Mouse (Mus musculus): Measurements from ENCODE around the gene Aldoc. TPM values are rescaled to one million over a fixed set of nuclear protein-coding genes. Genes with fewer than 3 reads are reported as not detected.

Aldoc gene
- polyA plus RNA-seq, 1 experiment: 2,621 TPM

DNA sequence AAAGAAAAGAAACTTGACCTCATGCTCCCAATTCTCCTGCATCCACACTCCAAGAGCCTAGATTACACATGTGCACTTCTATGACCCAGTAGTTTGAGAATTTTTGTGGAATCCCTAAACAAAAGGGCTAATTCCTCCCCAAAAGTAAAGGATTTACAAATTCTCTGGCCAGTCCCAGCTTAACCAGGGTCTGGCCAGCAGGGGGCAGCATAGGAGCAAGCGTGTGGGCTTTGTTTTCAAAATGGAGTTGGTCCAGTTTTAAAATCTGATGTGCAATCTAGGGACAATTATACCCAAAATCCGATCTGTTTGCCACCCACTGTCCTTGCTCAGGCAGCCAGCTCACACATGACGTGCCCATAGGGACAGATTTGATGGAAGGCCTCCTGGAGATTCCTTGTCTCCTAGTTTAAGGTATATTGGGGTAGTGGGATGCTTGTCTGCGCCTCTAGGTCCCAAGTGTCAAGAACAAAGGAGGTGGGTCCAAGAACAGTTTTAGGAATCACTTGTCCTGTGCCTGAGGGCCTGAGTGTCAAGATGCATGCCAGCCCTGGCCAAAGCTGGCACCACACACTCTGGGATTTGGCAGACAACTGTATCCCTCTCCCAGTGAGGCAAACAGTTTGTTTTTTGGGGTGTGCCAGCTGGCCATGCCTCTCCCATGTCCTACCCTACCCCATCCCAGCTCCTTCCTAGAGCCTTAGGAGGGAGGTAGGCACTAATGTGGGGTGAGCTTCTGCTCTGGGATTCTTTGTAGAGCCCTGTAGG, 32.9 kb downstream of the Aldoc start:
- H3K27ac ChIP-seq (ENCODE audit: insufficient read depth, low read length): no peak overlapping the region
- 14% methylated on average over 4 of the region's 4 CpGs for WGBS
- H3K4me3 ChIP-seq (replicated peaks; ENCODE audit: insufficient read depth, low read depth, low read length): no peak overlapping the region
- peaks cover 7% of the 10 kb centered on the region; the same call in 1 of the 2 replicates for H3K4me1 ChIP-seq (ENCODE audit: control insufficient read depth, insufficient read depth, low read length)
- TF ChIP-seq POLR2A (IDR thresholded peaks at IDR 0.05; ENCODE audit: borderline replicate concordance, insufficient read depth, low read length) (no peak), CTCF (IDR thresholded peaks at IDR 0.05; ENCODE audit: borderline replicate concordance, insufficient read depth, low read depth, low read length) (peak; percentile 71)
- peak; percentile 64 to 71 for DNase-seq
- no peaks in the 10 kb centered on the region for H3K27me3 ChIP-seq (ENCODE audit: control insufficient read depth, insufficient read depth, low read length)

DNA sequence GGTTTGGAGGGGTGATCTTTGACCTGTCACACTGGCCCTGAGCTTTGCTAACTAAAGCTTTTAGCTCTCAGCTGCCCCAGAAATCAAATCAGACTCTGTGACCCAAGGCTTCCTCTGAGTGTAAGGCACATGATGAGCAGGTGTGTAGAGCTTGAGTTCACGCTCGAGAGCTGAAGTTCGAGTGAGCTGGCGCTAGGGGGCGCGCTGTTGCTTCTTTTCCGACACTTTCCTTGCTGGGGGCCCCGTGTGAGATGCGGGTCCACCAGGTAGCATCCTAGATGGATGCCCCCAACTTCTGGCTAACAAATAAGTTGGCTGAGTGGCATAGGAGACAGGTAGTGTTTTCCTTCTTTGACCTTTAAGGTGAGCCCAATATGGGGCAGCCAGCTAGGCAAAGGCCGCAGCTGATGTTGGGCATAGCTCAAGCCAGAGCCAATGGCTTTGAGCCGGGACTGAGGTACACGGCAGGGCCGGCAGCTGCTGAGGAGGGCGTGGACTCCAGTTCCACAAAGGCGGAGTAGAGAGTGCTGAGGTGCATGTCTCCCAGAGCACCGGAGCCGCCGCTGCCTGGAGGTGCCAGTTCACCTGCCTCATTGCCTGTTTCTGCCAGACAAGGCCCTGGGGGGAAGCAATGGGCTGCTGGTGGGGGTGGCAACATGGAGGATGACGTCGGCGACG, 35.7 kb downstream of the Aldoc start:
- H3K4me3 ChIP-seq (replicated peaks; ENCODE audit: insufficient read depth, low read depth, low read length): no peak overlapping the region
- 20% methylated on average over 22 of the region's 22 CpGs for WGBS
- DNase-seq: peak in 1 of 2 experiments; percentile 29
- H3K4me1 ChIP-seq (ENCODE audit: control insufficient read depth, insufficient read depth, low read length): peaks cover 7% of the 10 kb centered on the region; the same call in 1 of the 2 replicates
- H3K27ac ChIP-seq (ENCODE audit: insufficient read depth, low read length): no peak overlapping the region
- TF ChIP-seq POLR2A (IDR thresholded peaks at IDR 0.05; ENCODE audit: borderline replicate concordance, insufficient read depth, low read length): no peak
- TF ChIP-seq CTCF (IDR thresholded peaks at IDR 0.05; ENCODE audit: borderline replicate concordance, insufficient read depth, low read depth, low read length): peak; percentile 50
- H3K27me3 ChIP-seq (ENCODE audit: control insufficient read depth, insufficient read depth, low read length): no peaks in the 10 kb centered on the region

DNA sequence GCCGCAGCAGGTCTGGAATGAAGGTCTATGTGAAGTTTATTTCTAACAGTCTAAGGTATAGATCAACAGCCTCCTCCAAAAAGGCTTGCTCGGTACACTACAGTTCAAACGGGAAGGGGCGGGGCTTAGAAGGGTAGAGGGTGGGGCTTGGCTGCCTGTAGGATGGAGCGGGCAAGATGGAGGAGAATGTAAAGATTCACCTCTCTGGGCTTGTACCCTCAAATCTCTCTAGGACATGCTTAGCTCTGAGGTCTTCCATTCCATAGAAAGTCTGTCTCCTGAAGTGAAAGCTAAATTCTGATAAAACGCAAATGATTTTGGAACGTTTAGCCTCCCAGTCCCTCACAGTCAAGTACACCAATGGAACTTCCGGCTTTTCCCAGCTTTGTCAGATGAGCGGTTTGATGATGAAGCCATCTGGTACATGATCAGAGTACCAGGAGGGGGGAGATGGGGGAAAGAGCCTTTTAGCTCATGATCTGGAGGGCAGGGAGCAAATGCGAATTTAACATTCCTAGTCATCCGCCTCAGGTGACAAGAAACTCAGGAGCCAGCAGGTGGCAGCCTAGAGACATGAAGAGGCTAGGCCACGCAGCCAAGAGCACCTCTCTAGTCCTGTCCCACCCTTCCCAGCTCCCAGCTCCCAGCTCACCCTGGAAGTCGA, 37.5 kb downstream of the Aldoc start:
- TF ChIP-seq CTCF (IDR thresholded peaks at IDR 0.05; ENCODE audit: borderline replicate concordance, insufficient read depth, low read depth, low read length) (peak; percentile 83), POLR2A (IDR thresholded peaks at IDR 0.05; ENCODE audit: borderline replicate concordance, insufficient read depth, low read length) (no peak)
- H3K4me1 ChIP-seq (ENCODE audit: control insufficient read depth, insufficient read depth, low read length): peaks cover 7% of the 10 kb centered on the region; the same call in 1 of the 2 replicates
- peak overlapping the region; percentile 36 for H3K4me3 ChIP-seq (replicated peaks; ENCODE audit: insufficient read depth, low read depth, low read length)
- peak; percentile 63 to 72 for DNase-seq
- H3K27ac ChIP-seq (ENCODE audit: insufficient read depth, low read length): no peak overlapping the region
- no peaks in the 10 kb centered on the region for H3K27me3 ChIP-seq (ENCODE audit: control insufficient read depth, insufficient read depth, low read length)
- WGBS: 17% methylated on average over 13 of the region's 13 CpGs

DNA sequence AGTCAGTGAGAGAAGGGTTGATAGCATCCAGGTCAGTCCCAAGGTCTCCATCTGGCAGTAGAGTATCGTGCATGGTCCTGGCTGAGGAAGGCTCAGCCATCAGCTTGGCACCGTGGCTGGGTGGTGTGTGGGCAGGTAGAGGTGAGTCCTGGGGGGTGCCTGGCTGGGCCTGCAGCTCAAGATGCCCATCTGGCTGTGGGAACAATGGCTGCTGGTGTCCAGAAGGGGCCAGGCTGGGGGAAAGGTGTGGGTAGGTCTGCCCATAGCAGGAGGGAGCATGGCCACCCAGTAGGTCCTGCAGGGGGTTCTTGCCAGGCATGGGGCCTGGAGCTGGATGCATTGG, 38.0 kb downstream of the Aldoc start:
- H3K4me3 ChIP-seq (replicated peaks; ENCODE audit: insufficient read depth, low read depth, low read length): no peak overlapping the region
- DNase-seq: no peak
- 35% methylated on average over 2 of the region's 2 CpGs for WGBS
- H3K27ac ChIP-seq (ENCODE audit: insufficient read depth, low read length): no peak overlapping the region
- no peaks in the 10 kb centered on the region for H3K27me3 ChIP-seq (ENCODE audit: control insufficient read depth, insufficient read depth, low read length)
- TF ChIP-seq CTCF (IDR thresholded peaks at IDR 0.05; ENCODE audit: borderline replicate concordance, insufficient read depth, low read depth, low read length): no peak
- TF ChIP-seq POLR2A (IDR thresholded peaks at IDR 0.05; ENCODE audit: borderline replicate concordance, insufficient read depth, low read length): no peak
- H3K4me1 ChIP-seq (ENCODE audit: control insufficient read depth, insufficient read depth, low read length): peaks cover 5% of the 10 kb centered on the region; the same call in 1 of the 2 replicates

DNA sequence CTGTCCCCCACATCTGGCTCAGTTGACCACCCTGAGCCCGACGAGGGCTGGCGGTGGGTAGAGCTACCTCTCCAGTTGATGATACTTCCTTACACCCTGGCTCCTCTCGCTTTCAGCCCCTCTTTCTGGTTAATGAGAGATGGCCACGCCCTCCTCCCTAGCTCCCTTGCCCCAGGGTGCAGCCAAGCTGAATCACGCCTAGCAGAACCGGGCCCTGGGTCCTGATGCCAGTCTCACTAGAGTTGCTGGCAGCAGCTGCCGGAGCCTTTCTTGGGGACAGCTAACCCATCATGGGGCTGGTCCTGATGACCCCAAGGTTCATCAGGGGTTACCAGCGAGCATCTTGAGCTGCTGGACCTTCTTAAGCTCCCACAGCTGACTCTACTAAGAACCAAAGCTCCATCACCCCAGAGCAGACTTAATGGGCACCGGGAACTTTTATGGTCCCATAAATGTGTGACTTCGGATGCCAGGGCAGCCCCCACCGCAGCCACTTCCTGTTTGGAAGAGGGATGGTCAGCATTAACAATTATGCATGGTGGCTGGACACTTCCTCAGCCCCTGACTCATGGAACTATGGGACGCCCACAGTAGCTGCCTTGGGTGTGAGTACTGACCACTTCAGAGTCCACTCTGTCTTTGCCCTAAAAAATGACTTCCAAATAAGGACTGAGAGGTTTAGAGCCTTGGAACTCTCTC, 40.7 kb downstream of the Aldoc start:
- no peaks in the 10 kb centered on the region for H3K27me3 ChIP-seq (ENCODE audit: control insufficient read depth, insufficient read depth, low read length)
- H3K4me1 ChIP-seq (ENCODE audit: control insufficient read depth, insufficient read depth, low read length): no peaks in the 10 kb centered on the region
- TF ChIP-seq POLR2A (IDR thresholded peaks at IDR 0.05; ENCODE audit: borderline replicate concordance, insufficient read depth, low read length): no peak
- no peak for TF ChIP-seq CTCF (IDR thresholded peaks at IDR 0.05; ENCODE audit: borderline replicate concordance, insufficient read depth, low read depth, low read length)
- H3K27ac ChIP-seq (ENCODE audit: insufficient read depth, low read length): no peak overlapping the region
- no peak overlapping the region for H3K4me3 ChIP-seq (replicated peaks; ENCODE audit: insufficient read depth, low read depth, low read length)
- 85% methylated on average over 13 of the region's 13 CpGs for WGBS
- DNase-seq: no peak

DNA sequence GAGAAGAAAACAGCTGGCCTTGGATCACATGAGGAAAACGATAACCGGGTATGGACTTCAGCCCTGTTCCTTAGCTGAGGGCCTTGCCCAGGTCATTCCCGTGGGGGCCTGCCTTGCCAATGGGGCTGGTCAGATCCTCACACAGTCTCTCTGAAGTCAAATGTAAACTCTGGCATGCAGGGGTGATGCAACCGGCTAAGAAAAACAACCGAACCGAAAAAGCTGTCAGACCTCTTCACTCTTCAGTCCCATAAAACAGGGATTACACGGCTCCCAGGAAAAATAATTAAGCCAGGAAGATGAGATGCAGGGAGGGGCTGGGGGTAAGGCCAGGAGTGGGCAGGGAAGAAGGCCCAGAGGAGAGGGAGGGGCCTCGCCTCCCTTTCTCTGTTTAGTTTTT, 41.3 kb downstream of the Aldoc start:
- Histone ChIP-seq H3K27ac (ENCODE audit: insufficient read depth, low read length) (no peak overlapping the region), H3K27me3 (ENCODE audit: control insufficient read depth, insufficient read depth, low read length) (no peaks in the 10 kb centered on the region), H3K4me3 (replicated peaks; ENCODE audit: insufficient read depth, low read depth, low read length) (no peak overlapping the region), H3K4me1 (ENCODE audit: control insufficient read depth, insufficient read depth, low read length) (no peaks in the 10 kb centered on the region)
- no peak for TF ChIP-seq POLR2A (IDR thresholded peaks at IDR 0.05; ENCODE audit: borderline replicate concordance, insufficient read depth, low read length)
- no peak for TF ChIP-seq CTCF (IDR thresholded peaks at IDR 0.05; ENCODE audit: borderline replicate concordance, insufficient read depth, low read depth, low read length)
- WGBS: 41% methylated on average over 8 of the region's 8 CpGs
- DNase-seq: no peak

DNA sequence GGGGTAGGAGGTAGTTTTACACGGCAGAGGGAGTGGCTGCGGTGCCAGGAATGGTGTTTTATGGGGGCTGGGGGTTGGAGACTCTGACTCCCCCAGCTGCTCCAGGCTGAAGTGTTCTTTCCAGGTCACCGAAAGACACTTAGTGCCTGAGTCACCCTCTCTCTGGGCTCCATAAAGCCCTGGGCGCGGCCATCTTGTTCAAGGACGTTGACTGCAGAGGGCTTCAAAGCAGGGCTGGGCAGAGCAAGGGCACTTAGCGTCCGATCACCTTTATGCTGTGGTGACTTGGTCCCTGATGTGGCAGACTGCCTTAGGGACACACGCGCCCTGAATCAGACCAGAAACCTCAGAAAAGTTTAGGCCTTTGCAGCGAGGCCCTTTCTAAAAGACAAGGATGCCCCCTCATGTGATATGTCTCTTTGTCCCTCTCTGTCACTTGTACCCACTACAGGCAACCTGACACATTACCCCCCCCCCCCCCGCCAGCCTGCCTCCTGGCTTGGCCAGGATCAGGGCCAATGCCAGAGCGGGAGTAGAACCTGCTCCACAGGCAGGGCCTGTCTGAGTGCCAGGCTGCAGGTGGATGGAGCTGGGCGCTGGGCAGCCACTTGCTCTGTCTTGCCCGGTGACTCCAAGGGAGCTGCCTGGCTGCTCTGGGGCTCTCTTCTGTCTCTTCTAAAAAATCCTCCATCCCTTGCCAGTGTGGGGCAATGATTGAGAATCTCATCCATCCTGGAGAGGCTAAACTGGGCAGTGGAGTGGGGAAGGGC, 44.9 kb downstream of the Aldoc start:
- no peak overlapping the region for H3K4me3 ChIP-seq (replicated peaks; ENCODE audit: insufficient read depth, low read depth, low read length)
- no peak overlapping the region for H3K27ac ChIP-seq (ENCODE audit: insufficient read depth, low read length)
- no peak for TF ChIP-seq CTCF (IDR thresholded peaks at IDR 0.05; ENCODE audit: borderline replicate concordance, insufficient read depth, low read depth, low read length)
- no peak for TF ChIP-seq POLR2A (IDR thresholded peaks at IDR 0.05; ENCODE audit: borderline replicate concordance, insufficient read depth, low read length)
- WGBS: 81% methylated on average over 15 of the region's 15 CpGs
- no peaks in the 10 kb centered on the region for H3K4me1 ChIP-seq (ENCODE audit: control insufficient read depth, insufficient read depth, low read length)
- DNase-seq: no peak
- no peaks in the 10 kb centered on the region for H3K27me3 ChIP-seq (ENCODE audit: control insufficient read depth, insufficient read depth, low read length)
